In genomic region chr5:103777446-103777845, GRCm38 (mm10) we compare ENCODE assay signal across 10 mouse cellular contexts.
DNase-seq lines count a peak whose midpoint lies in the region; ATAC-seq lines count a peak whose summit lies in the region.
"Had no signal": no experiment of that assay in that cellular context is flagged by ENCODE, and none has a peak within 500 bp of the region (broad histone marks: within the 10 kb centered on the region; RNA-seq: fewer than 3 reads in every experiment).

No protein-coding gene starts in this region.

- DNase-seq in heart, postnatal 36 days = no peak
- no peak for DNase-seq in neural tube, embryonic 10.5 days (ENCODE audit: extremely low spot score, low spot score)
- no peak for DNase-seq in liver, embryonic 11.5 days (ENCODE audit: low spot score)
- no peak for DNase-seq in ovary, adult 18-20 months (ENCODE audit: low spot score)
- DNase-seq in cerebellum, adult 11 months = no peak
- DNase-seq: adrenal gland, postnatal 25 days; gastrocnemius, postnatal 36 days had no signal

- peak overlapping the region; percentile 64; the same call in 1 of the 2 replicates for H3K9ac ChIP-seq in heart, embryonic 13.5 days
- H3K9ac ChIP-seq in neural tube, embryonic 12.5 days = no peak overlapping the region
- no peak overlapping the region for H3K9ac ChIP-seq in liver, embryonic 11.5 days (ENCODE audit: low read depth, low read length)
- H3K9ac ChIP-seq in stomach, embryonic 16.5 days (ENCODE audit: low read length) = peak overlapping the region; percentile 36; the same call in 1 of the 2 replicates

- no peak for ATAC-seq in heart, embryonic 13.5 days (ENCODE audit: extremely low read depth, insufficient number of reproducible peaks, low FRiP score, low TSS enrichment)
- ATAC-seq in neural tube, embryonic 12.5 days (ENCODE audit: low FRiP score, low read depth) = no peak
- no peak for ATAC-seq in liver, embryonic 11.5 days (replicated peaks; ENCODE audit: low FRiP score)
- no peak for ATAC-seq in stomach, embryonic 16.5 days (ENCODE audit: insufficient read depth, low FRiP score)

- H3K9me3 ChIP-seq in heart, embryonic 13.5 days = no peaks in the 10 kb centered on the region
- H3K9me3 ChIP-seq in neural tube, embryonic 12.5 days = no peaks in the 10 kb centered on the region
- no peaks in the 10 kb centered on the region for H3K9me3 ChIP-seq in liver, embryonic 11.5 days (ENCODE audit: control insufficient read depth, low read length)
- no peaks in the 10 kb centered on the region for H3K9me3 ChIP-seq in stomach, embryonic 16.5 days (replicated peaks; ENCODE audit: control insufficient read depth, low read length)

- WGBS in heart, embryonic 13.5 days = 68% methylated on average over 4 of the region's 4 CpGs
- 38% methylated on average over 4 of the region's 4 CpGs for WGBS in neural tube, embryonic 12.5 days
- whole genome bisulfite sequencing in liver, embryonic 11.5 days = 69% methylated on average over 4 of the region's 4 CpGs
- WGBS in stomach, embryonic 16.5 days = 68% methylated on average over 4 of the region's 4 CpGs

- H3K27ac ChIP-seq in heart, embryonic 13.5 days (replicated peaks) = no peak overlapping the region
- no peak overlapping the region for H3K27ac ChIP-seq in neural tube, embryonic 12.5 days
- no peak overlapping the region for H3K27ac ChIP-seq in liver, embryonic 11.5 days (ENCODE audit: low read depth, low read length)
- H3K27ac ChIP-seq in stomach, embryonic 16.5 days (ENCODE audit: low read length) = peak overlapping the region; percentile 41; the same call in 1 of the 2 replicates

- 0 out of 2 replicates have a peak overlapping the region, but pooled peaks have one; percentile 47 for H3K4me3 ChIP-seq in heart, embryonic 13.5 days
- no peak overlapping the region for H3K4me3 ChIP-seq in neural tube, embryonic 12.5 days
- H3K4me3 ChIP-seq in liver, embryonic 11.5 days (ENCODE audit: low read depth, low read length) = no peak overlapping the region
- no peak overlapping the region for H3K4me3 ChIP-seq in stomach, embryonic 16.5 days (replicated peaks; ENCODE audit: low read length)

- H3K4me2 ChIP-seq in heart, embryonic 13.5 days = peak overlapping the region; percentile 71
- H3K4me2 ChIP-seq in neural tube, embryonic 12.5 days (replicated peaks) = peak overlapping the region; percentile 62
- H3K4me2 ChIP-seq in liver, embryonic 11.5 days = peak overlapping the region; percentile 60
- H3K4me2 ChIP-seq in stomach, embryonic 16.5 days (ENCODE audit: low read depth, low read length) = peak overlapping the region; percentile 56

- H3K36me3 ChIP-seq in heart, embryonic 13.5 days = no peaks in the 10 kb centered on the region
- no peaks in the 10 kb centered on the region for H3K36me3 ChIP-seq in neural tube, embryonic 12.5 days
- no peaks in the 10 kb centered on the region for H3K36me3 ChIP-seq in liver, embryonic 11.5 days (ENCODE audit: control insufficient read depth, insufficient read depth, low read length)
- H3K36me3 ChIP-seq in stomach, embryonic 16.5 days (ENCODE audit: control insufficient read depth, insufficient read depth, low read length) = no peaks in the 10 kb centered on the region

- intact Hi-C loops in heart, postnatal 36 days (cut with DNase I) = no loop called here

- H3K27me3 ChIP-seq in heart, embryonic 13.5 days (replicated peaks) = no peaks in the 10 kb centered on the region
- H3K27me3 ChIP-seq in neural tube, embryonic 12.5 days (replicated peaks) = no peaks in the 10 kb centered on the region
- H3K27me3 ChIP-seq in liver, embryonic 11.5 days (replicated peaks; ENCODE audit: control insufficient read depth, insufficient read depth, low read length) = no peaks in the 10 kb centered on the region
- H3K27me3 ChIP-seq in stomach, embryonic 16.5 days (ENCODE audit: control insufficient read depth, insufficient read depth, low read length) = no peaks in the 10 kb centered on the region

- peaks cover 82% of the 10 kb centered on the region for H3K4me1 ChIP-seq in heart, embryonic 13.5 days
- H3K4me1 ChIP-seq in neural tube, embryonic 12.5 days = peaks cover 62% of the 10 kb centered on the region
- H3K4me1 ChIP-seq in liver, embryonic 11.5 days (replicated peaks; ENCODE audit: control insufficient read depth, insufficient read depth, low read length) = peaks cover 81% of the 10 kb centered on the region
- H3K4me1 ChIP-seq in stomach, embryonic 16.5 days (ENCODE audit: control insufficient read depth, insufficient read depth, low read length) = peaks cover 55% of the 10 kb centered on the region

Comparison
In these comparisons a context has a peak if more than half of its experiments do, and no peak if none do; other contexts are left out.
1. H3K9ac ChIP-seq: peak in heart, embryonic 13.5 days (single experiment) and stomach, embryonic 16.5 days (single experiment); none in neural tube, embryonic 12.5 days (single experiment) and liver, embryonic 11.5 days (single experiment).
2. Peak in every context shown above with its lines, with median percentiles within 50 percentile points of each other: H3K4me2 ChIP-seq.